Mouse (Mus musculus): ENCODE results near the gene Azi2. TPM values are rescaled to one million over a fixed set of nuclear protein-coding genes. Genes with fewer than 3 reads are reported as not detected.

The Azi2 gene
- polyA plus RNA-seq (2015; fragmentation: Nextera tagmentation; extraction: Ambion mirVana), result 59.0 and 63.0 TPM in 2 replicates

DNA sequence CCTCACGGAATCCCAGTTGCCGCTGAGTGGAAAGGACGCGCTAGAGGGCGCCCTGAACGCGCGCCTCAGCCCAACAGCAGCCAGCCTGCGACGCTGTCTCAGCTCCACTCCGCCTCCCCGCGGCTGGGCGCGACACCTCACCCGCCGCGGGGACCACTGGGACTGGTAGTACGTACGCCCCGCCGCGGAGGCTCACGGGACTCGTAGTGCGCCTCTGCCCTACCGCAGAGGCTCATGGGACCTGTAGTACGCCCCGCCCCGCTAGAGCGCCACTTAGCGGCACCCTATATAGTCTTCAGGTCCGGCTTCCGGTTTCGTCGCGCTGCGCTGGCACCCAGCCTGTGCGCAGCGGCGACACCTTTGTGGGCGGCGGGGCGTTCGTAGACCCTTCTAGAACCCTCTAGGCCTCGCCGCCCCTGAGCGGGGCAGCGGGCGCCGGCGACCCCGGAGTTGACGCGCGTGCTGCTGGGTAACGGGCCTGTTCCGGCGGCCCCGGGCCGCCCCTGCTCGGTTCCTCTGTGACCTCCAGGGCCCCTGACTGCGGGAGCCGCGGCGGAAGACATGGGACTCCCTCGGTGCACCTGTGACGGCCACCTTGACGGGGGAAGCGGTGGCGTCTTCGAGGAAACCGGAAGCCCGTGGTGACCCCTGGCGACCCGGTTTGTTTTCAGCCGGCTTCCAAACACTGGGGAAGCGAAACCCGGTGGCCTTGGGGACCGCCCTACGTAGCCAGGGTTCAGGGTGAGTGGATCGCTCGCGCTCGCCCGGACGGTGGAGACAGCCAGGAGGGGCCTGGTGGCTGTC is at the start of gene Azi2:
TSS of gene Azi2 (plus strand) at position 282 of the 804 bp plus-strand sequence.

Small RNA genes within 50 kb of the gene (microRNA-seq; reads per million reads assigned to microRNA genes)
- not detected for gene Gm22008

Other genes starting within 250 kb of the Azi2 start
- gene Cmc1, start 109.7 kb downstream of the Azi2 start, polyA plus RNA-seq (2015; fragmentation: Nextera tagmentation; extraction: Ambion mirVana), result 47.6 and 49.1 TPM in 2 replicates